Mouse (Mus musculus) liver, embryonic 18 days (tissue): ENCODE results near the gene Schip1. TPM values are rescaled to one million over a fixed set of nuclear protein-coding genes. Genes with fewer than 3 reads are reported as not detected.

Experiments used
- polyA plus RNA-seq: library from polyadenylated mRNA; depleted of rRNA; stranded (reverse); fragments of >200 nt; gene quantifications from 2 replicates; pipeline ENCODE4 v1.2.3, GENCODE M21; 2012; rRNA removed

Schip1 gene
- polyA plus RNA-seq = 1.3 and 1.6 TPM in 2 replicates

DNA sequence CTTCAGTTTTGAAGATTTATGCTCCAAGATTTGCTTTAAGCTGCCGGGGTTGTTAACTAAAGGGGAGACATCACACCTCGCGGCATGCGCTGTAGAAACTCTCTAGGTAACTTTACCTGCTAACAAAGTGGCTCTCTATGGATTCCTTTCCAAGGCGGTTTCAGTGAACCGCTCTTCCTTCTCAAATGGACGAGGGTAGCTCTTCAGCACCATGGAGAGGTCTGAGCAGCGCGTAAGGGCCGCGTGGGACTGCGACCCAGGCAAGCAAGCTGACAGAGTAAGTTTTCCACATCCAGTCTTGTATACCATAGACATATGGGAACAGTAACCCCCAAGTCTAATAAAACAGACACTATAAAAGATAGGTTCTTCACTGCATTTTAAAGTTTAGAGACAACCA lies at the start of gene Schip1:
Schip1 (plus strand) TSS at position 72 of the 400 bp plus-strand sequence.

Other genes with a start within 250 kb of the Schip1 start
- gene Iqcj, start 172.6 kb upstream of the Schip1 start, polyA plus RNA-seq = not detected in 2 replicates
- gene Iqschfp, start 172.6 kb upstream of the Schip1 start, polyA plus RNA-seq = not detected in 2 replicates